Mouse (Mus musculus): Measurements from ENCODE around the gene Minpp1. TPM values are rescaled to one million over a fixed set of nuclear protein-coding genes. Genes with fewer than 3 reads are reported as not detected.
A peak's percentile ranks its signal among the peaks of the same experiment; 100 is the strongest.
"Not testable (repeated sequence)": the region's sequence is repeated elsewhere in the genome, so short reads cannot be mapped to it uniquely, and the experiment has no call there.

Gene Minpp1
- polyA plus RNA-seq (2016; fragmentation: Nextera tagmentation; extraction: Ambion mirVana) = 64.0 and 73.0 TPM in 2 replicates

- peak; percentile 87 for DNase-seq (ENCODE audit: low spot score)
These were observed at the start of gene Minpp1 for GRCm38 (mm10) chr19:32485681-32486105. TSS of gene Minpp1 (plus strand) at chr19:32485769.

DNA sequence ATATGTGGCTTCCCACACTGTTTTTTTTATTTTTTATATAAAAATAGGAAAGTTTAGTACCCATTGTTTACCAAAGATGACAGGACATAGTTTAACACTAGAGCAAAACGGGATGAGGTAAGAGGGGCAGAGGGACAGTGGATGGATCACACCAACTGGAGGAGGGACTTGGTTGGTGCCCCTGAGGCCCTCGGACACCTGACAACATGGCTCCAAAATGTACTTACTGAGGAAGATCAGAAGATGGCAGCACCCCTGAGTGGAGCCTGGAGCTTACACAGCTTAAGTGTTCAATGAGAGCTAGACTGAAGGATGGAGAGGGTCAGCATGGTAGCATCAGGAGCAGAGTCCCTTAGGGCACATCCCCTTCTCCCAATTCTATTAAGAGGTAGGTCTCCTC is 46.2 kb upstream of the Minpp1 start:
- Histone ChIP-seq H3K9me3 (peaks cover 8% of the 10 kb centered on the region; the same call in 1 of the 2 replicates), H3K27ac (no peak overlapping the region), H3K27me3 (ENCODE audit: insufficient read depth, poor library complexity, severe bottlenecking) (no peaks in the 10 kb centered on the region), H3K36me3 (no peaks in the 10 kb centered on the region), H3K4me1 (replicated peaks) (no peaks in the 10 kb centered on the region), H3K4me3 (no peak overlapping the region)
- DNase-seq (ENCODE audit: low spot score) = no peak
- 87% methylated on average over 2 of the region's 2 CpGs for WGBS

More at GRCm38 (mm10) chr19:32485681-32486105, at the start of gene Minpp1:
- H3K27me3 ChIP-seq (ENCODE audit: insufficient read depth, poor library complexity, severe bottlenecking) = no peaks in the 10 kb centered on the region
- H3K4me3 ChIP-seq = peak within 1 kb of the TSS; percentile 72
- peak within 1 kb of the TSS; percentile 93 for H3K27ac ChIP-seq
- no peaks in the 10 kb centered on the region for H3K9me3 ChIP-seq
- no peaks in the 10 kb centered on the region for H3K36me3 ChIP-seq
- whole genome bisulfite sequencing = under 1% methylated on average over 64 of the region's 64 CpGs
- peaks cover 24% of the 10 kb centered on the region for H3K4me1 ChIP-seq (replicated peaks)

DNA sequence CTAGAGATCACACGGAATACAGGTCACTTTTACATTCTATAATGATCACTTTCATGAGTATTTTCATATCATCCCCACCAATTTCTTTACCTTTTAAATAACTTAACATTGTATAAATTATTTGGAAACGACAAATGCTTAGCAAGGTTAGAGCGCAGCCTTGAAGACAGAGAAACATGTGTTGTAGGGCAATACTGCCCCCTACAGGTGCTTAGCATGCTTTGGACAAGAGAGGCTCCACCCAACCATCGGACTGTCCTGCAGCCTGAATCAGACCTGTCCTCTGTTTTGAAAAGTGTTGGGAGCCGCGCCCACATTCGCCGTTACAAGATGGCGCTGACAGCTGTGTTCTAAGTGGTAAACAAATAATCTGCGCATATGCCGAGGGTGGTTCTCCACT is 44.0 kb upstream of the Minpp1 start:
- H3K9me3 ChIP-seq = peaks cover 8% of the 10 kb centered on the region; the same call in 1 of the 2 replicates
- H3K27ac ChIP-seq = no peak overlapping the region
- no peak overlapping the region for H3K4me3 ChIP-seq
- H3K36me3 ChIP-seq = no peaks in the 10 kb centered on the region
- 97% methylated on average over 11 of the region's 11 CpGs for WGBS
- no peaks in the 10 kb centered on the region for H3K4me1 ChIP-seq (replicated peaks)
- H3K27me3 ChIP-seq (ENCODE audit: insufficient read depth, poor library complexity, severe bottlenecking) = no peaks in the 10 kb centered on the region
- DNase-seq (ENCODE audit: low spot score) = no peak

- no peaks in the 10 kb centered on the region for H3K27me3 ChIP-seq (ENCODE audit: insufficient read depth, poor library complexity, severe bottlenecking)
- 95% methylated on average over 10 of the region's 10 CpGs for WGBS
- no peaks in the 10 kb centered on the region for H3K36me3 ChIP-seq
- DNase-seq (ENCODE audit: low spot score) = no peak
- H3K4me1 ChIP-seq (replicated peaks) = no peaks in the 10 kb centered on the region
- no peak overlapping the region for H3K4me3 ChIP-seq
- H3K9me3 ChIP-seq = 0 out of 2 replicates have a peak, but pooled peaks cover 9% of the 10 kb centered on the region
- H3K27ac ChIP-seq = no peak overlapping the region
These were observed 36.6 kb upstream of the Minpp1 start for GRCm38 (mm10) chr19:32448931-32449330.

- H3K36me3 ChIP-seq = no peaks in the 10 kb centered on the region
- H3K4me1 ChIP-seq (replicated peaks) = no peaks in the 10 kb centered on the region
- no peak for DNase-seq (ENCODE audit: low spot score)
- no peak overlapping the region for H3K4me3 ChIP-seq
- 0 out of 2 replicates have a peak, but pooled peaks cover 9% of the 10 kb centered on the region for H3K9me3 ChIP-seq
- no peaks in the 10 kb centered on the region for H3K27me3 ChIP-seq (ENCODE audit: insufficient read depth, poor library complexity, severe bottlenecking)
- no peak overlapping the region for H3K27ac ChIP-seq
- 83% methylated on average over 4 of the region's 4 CpGs for WGBS
These were observed 33.3 kb upstream of the Minpp1 start for GRCm38 (mm10) chr19:32452231-32452630.

- WGBS = 93% methylated on average over 2 of the region's 2 CpGs
- no peaks in the 10 kb centered on the region for H3K36me3 ChIP-seq
- no peak overlapping the region for H3K4me3 ChIP-seq
- 0 out of 2 replicates have a peak, but pooled peaks cover 4% of the 10 kb centered on the region for H3K9me3 ChIP-seq
- no peak overlapping the region for H3K27ac ChIP-seq
- no peaks in the 10 kb centered on the region for H3K27me3 ChIP-seq (ENCODE audit: insufficient read depth, poor library complexity, severe bottlenecking)
- no peak for DNase-seq (ENCODE audit: low spot score)
- H3K4me1 ChIP-seq (replicated peaks) = no peaks in the 10 kb centered on the region
These were observed 28.8 kb upstream of the Minpp1 start for GRCm38 (mm10) chr19:32456744-32457143.

DNA sequence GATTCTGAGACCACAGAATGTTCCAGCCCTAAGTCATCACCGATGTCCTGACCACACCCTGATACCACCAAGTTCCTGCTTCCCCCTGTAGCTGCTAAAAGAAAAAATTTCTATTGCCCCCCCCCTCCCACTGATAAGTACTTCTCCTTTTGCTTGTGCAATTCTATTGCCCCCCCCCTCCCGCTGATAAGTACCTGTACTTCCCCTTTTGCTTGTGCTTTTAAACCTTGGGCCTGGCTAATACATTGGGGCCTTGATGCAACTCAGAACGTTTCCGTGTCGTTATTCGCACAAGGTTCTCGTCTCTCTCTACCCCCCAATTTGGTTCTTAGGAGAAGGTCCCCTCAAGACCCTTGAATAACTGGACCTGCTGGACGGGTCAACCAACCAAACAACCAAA is 27.9 kb upstream of the Minpp1 start:
- H3K4me1 ChIP-seq (replicated peaks) = not testable (repeated sequence)

DNA sequence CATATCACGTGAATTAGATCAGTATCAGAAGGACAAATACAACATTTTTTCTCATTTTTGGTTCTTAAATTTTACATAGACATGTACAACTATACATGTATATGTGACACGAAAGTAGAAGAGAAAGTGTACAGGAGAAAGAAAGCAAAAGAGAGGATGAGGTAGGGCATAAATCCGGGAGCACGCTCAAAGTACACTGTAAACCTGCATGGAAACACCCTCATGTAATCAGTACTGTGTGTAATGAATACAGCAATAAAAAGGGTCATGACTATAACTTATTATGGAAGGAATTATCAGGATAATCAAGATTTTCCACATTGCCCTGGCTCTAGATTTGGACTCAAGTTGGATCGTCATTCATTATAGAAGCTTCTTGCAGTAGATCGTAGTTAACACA is 22.5 kb upstream of the Minpp1 start:
- no peak for DNase-seq (ENCODE audit: low spot score)
- whole genome bisulfite sequencing = 93% methylated on average over 6 of the region's 6 CpGs

More for the DNA sequence above, 27.9 kb upstream of the Minpp1 start:
- H3K36me3 ChIP-seq; H3K9me3 ChIP-seq; DNase-seq (ENCODE audit: low spot score); H3K27me3 ChIP-seq (ENCODE audit: insufficient read depth, poor library complexity, severe bottlenecking); H3K27ac ChIP-seq; H3K4me3 ChIP-seq: not testable (repeated sequence)
- 90% methylated on average over 8 of the region's 8 CpGs for WGBS

DNA sequence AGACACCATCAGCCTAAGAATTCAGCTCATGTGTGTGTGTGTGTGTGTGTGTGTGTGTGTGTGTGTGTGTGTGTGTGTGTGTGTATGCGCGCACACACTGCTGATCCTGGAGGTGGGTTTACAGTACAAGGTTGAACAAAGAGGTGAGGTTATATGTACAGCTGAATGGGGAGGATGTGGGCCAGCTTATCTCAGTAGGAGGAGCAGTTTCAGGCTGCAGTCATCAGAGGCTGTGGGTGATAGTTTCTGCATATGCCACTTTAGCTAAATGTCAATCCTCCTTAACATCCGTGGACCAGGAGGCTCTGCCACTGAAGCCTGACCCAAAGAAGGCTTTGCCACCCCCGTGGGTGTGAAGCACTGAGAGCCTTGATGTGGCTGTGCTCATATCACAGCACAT is 20.3 kb upstream of the Minpp1 start:
- H3K4me1 ChIP-seq (replicated peaks) = no peaks in the 10 kb centered on the region
- no peak for DNase-seq (ENCODE audit: low spot score)
- no peak overlapping the region for H3K27ac ChIP-seq
- H3K4me3 ChIP-seq = no peak overlapping the region
- H3K9me3 ChIP-seq = no peaks in the 10 kb centered on the region
- H3K36me3 ChIP-seq = no peaks in the 10 kb centered on the region
- H3K27me3 ChIP-seq (ENCODE audit: insufficient read depth, poor library complexity, severe bottlenecking) = no peaks in the 10 kb centered on the region
- 82% methylated on average over 4 of the region's 4 CpGs for WGBS

More for the DNA sequence above, 22.5 kb upstream of the Minpp1 start:
- Histone ChIP-seq H3K9me3 (0 out of 2 replicates have a peak, but pooled peaks cover 4% of the 10 kb centered on the region), H3K36me3 (no peaks in the 10 kb centered on the region), H3K4me3 (no peak overlapping the region), H3K27ac (no peak overlapping the region), H3K27me3 (ENCODE audit: insufficient read depth, poor library complexity, severe bottlenecking) (no peaks in the 10 kb centered on the region), H3K4me1 (replicated peaks) (no peaks in the 10 kb centered on the region)

- H3K27ac ChIP-seq = no peak within 1 kb of the TSS
- WGBS = 87% methylated on average over 6 of the region's 6 CpGs
- no peaks in the 10 kb centered on the region for H3K9me3 ChIP-seq
- H3K27me3 ChIP-seq (ENCODE audit: insufficient read depth, poor library complexity, severe bottlenecking) = no peaks in the 10 kb centered on the region
- no peak within 1 kb of the TSS for H3K4me3 ChIP-seq
- DNase-seq (ENCODE audit: low spot score) = no peak
- H3K4me1 ChIP-seq (replicated peaks) = no peaks in the 10 kb centered on the region
- H3K36me3 ChIP-seq = no peaks in the 10 kb centered on the region
These were observed 19.1 kb upstream of the Minpp1 start, which contains the start of gene Rpl9-ps6 for GRCm38 (mm10) chr19:32466478-32466877. TSS of gene Rpl9-ps6 (minus strand) at chr19:32466578.

GRCm38 (mm10) chr19:32467325-32467724 is 18.2 kb upstream of the Minpp1 start:
- Histone ChIP-seq H3K27ac (no peak overlapping the region), H3K9me3 (no peaks in the 10 kb centered on the region), H3K4me1 (replicated peaks) (no peaks in the 10 kb centered on the region), H3K36me3 (no peaks in the 10 kb centered on the region), H3K4me3 (no peak overlapping the region), H3K27me3 (ENCODE audit: insufficient read depth, poor library complexity, severe bottlenecking) (no peaks in the 10 kb centered on the region)
- WGBS = 90% methylated on average over 5 of the region's 5 CpGs
- no peak for DNase-seq (ENCODE audit: low spot score)

- H3K27ac ChIP-seq = no peak overlapping the region
- no peaks in the 10 kb centered on the region for H3K27me3 ChIP-seq (ENCODE audit: insufficient read depth, poor library complexity, severe bottlenecking)
- H3K4me3 ChIP-seq = no peak overlapping the region
- 56% methylated on average over 6 of the region's 6 CpGs for WGBS
- DNase-seq (ENCODE audit: low spot score) = no peak
- no peaks in the 10 kb centered on the region for H3K4me1 ChIP-seq (replicated peaks)
- H3K36me3 ChIP-seq = no peaks in the 10 kb centered on the region
- no peaks in the 10 kb centered on the region for H3K9me3 ChIP-seq
These were observed 15.5 kb upstream of the Minpp1 start for GRCm38 (mm10) chr19:32470059-32470497.

DNA sequence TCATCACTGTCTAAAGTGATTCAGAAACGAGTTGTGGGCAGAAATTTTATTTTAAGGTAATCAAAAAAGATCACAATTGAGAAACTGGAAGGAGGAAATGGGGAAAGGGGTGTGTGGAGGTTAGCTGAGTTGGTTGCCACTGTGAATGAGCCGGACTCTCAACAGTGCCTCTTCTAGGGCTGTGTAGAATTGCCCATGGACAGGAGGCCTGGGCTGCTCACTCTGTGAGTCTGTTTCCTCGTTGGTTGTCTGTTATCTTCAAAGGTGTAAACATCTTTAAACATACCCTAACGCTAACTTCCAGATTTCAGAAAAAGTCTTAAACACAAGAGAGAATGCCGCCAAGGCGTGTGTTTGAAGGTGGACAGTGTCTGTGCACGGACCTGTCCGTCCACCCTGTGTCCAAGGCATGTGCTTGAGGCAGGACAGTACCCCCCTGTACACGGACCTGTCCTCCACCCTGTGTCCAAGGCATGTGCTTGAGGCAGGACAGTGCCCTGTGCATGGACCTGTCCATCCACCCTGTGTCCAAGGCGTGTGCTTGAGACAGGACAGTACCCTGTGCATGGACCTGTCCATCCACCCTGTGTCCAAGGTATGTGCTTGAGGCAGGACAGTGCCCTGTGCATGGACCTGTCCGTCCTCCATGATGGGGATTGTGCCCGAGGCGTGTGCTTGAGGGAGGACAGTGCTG is 14.9 kb upstream of the Minpp1 start:
- Histone ChIP-seq H3K27ac (no peak overlapping the region), H3K36me3 (no peaks in the 10 kb centered on the region), H3K4me1 (replicated peaks) (no peaks in the 10 kb centered on the region), H3K27me3 (ENCODE audit: insufficient read depth, poor library complexity, severe bottlenecking) (no peaks in the 10 kb centered on the region), H3K4me3 (no peak overlapping the region), H3K9me3 (no peaks in the 10 kb centered on the region)
- 90% methylated on average over 13 of the region's 13 CpGs for WGBS
- no peak for DNase-seq (ENCODE audit: low spot score)
